Mouse (Mus musculus): ENCODE data around the gene Mindy1.

Mindy1 gene

DNA sequence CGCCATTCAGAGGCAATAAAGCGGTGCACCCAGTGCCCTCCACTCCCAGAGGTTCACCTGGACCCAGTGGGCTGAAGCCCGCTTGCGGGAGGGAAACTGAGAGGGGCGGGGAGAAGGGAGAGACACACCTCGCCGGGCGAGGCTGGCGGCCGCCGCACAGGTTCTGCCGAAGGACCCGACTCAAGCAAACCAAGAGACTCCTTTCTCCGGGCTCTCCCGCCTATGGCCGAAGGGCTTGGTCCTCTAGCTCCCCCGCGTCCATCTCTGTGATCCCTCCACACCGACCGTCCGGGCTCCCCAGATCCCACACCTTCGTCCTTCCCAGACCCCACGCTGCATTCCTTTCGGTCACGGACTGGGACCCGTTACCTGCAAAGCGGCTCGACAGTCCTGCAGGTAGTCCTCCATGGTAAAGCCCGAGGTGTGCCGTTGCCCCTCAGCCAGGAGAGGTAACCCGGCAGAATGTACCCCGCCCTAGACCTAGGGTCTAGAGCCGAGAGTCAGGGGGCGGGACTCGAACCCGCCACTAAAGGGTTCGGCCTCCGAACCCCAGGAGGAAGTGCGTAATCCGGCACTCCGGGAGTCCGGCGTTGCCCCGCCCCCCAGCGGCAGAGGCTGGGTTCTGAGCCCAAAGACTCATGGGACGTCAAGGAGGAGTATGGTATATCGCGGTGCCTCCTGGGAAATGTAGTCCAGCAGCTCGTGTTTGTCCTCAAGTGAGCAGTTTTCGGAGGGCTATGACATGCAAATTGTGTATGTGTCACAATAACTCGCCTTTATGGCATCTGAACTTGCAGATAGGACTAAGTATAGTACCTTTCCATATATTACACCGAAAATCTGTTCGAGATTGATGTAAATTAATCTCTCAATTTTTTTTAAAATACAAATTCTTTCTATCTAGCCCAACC is at the start of gene Mindy1, which contains the start of gene Prune1:
TSS of gene Mindy1 (plus strand) at position 130 of the 911 bp plus-strand sequence.
TSS of gene Prune1 (minus strand) at position 861 of the 911 bp plus-strand sequence.
- DNase-seq = peak; percentile 99

DNA sequence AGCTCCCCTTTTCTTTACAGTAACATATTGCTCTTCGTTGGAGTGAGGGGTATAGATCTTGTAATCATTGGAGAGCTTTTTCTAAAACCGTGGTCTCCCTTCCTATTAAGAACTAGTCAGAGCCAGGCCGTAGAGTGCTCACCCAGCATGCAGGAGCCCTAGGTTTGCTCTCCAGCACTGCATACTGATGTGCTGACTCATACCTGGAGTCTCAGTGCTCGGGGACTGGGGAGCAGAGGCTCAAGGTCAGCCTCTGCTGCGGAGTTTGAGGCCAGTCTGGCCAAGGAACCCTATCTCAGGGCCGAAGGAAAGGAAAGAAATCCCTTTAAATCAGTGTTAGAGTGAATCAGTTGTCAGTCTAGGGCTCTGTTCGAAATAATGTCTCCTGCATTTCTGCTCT is 48.4 kb upstream of the Mindy1 start:
- DNase-seq = no peak

DNA sequence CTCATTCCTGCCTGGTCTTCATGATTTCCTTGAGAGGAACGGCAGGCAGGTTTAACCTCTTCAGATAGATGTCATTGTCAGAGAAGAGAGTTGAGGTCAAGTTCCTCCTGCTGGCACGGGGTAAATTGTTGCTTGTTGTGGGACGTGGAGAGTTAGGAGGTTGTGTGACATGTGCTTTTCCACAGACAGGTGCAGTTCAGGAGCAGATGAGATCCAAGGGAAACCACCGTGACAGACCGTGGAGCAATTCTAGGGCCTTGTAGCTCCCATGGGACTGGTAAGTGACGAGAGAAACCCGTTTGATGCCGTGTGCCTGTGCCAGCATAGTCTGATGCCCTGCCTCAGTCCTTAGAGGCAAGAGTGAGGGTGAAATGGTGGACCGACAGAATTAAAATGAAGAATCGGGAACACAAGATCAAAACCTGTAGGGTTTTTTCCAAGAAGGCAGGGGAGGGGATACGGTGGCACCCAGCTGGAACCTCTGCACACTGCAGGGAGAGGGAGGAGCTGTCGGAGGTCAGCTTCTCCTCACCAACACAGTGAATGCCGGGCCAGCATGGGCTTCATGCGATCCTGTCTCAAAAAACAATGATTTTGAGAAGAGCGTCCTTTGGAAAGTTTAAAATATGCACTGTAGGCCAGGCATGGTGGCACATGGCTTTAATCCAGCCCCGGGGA is 47.7 kb upstream of the Mindy1 start:
- no peak for DNase-seq

GRCm38 (mm10) chr3:95235386-95236301 is 45.5 kb upstream of the Mindy1 start:
- no peak for DNase-seq

DNA sequence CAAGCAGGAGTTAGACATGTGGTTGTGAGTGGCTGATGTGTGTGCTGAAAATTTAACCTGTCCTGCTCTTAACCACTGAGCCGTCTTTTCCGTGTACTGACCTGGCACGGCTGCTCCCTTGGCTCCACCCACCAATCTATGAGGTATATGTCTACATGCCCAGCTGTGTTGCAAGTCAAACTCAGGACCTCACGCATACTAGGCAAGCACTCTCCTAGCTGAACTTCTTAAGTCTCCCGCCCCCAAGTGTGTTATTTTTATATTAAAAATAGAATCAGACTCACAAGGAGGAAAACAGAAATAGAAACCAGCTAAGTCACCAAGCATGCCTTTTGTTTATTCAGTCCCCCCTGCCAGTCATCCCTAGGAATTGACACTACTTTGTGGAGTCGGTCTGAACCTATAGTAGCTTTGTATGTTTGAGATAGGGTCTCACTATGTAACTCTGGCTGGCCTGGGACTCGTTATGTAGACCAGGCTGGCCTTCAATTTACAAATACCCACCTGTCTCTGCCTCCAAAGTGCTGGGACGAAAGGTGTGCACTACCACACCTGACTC is 43.5 kb upstream of the Mindy1 start:
- DNase-seq = no peak

DNA sequence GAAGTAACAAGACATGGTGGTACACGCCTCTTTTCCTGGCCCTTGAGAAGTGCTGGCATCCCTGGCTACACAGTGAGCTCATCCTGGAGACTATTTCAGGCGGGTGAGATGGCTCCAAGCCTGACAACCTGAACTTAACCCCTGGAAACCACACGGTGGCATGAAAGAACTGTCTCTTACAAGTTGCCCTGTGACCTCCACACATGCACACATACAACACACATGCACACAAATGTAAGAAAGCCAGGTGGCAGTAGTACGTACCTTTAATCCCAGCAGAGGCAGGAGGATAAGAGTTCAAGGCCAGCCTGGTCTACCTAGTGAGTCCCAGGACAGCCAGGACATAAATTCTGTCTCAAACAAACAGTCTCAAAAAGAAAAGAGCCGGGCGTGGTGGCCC is 42.1 kb upstream of the Mindy1 start:
- DNase-seq = no peak

GRCm38 (mm10) chr3:95239971-95240370 is 41.2 kb upstream of the Mindy1 start:
- DNase-seq = no peak

GRCm38 (mm10) chr3:95240900-95241299 is 40.2 kb upstream of the Mindy1 start:
- DNase-seq = no peak

DNA sequence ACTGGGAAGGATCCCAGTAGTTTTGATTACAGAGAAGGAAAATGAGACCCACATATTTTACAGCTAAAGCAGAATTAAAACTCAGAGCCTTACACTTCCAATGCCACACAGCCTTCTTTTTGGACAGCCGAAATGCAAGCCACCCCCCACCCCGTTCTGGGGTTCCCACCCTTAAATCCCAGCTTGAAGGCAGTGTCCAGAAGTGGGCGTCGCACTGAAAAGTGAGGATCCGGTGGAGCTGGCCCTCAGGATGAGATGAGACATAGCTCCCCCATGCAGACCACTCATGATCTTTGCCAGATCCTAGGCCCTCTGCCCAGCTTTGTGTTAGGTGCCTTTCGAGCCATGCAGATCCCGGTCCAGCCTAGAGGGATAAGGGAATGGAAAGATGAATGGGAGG is 39.6 kb upstream of the Mindy1 start, which contains the start of gene Gm128:
TSS of gene Gm128 (minus strand) at position 101 of the 400 bp plus-strand sequence.
- no peak for DNase-seq

DNA sequence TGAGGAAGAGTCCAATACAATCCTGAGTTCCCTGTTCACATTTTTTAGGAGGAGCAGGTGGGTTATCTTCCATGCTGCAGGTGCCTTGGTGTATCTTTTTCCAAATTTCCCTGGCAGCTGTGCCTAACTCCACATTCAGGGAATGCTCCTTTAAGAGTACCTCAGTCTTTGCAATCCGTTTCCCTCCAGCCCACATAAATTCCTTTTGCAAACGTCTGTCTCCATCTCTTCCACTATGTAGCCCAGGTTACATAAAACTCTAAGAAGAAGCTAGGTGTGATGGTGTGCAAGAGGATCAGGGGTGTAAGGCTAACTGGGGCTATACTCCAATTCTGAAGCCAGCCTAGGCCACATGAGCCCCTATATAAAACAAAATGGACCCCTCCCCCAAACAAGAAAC is 38.1 kb upstream of the Mindy1 start:
- DNase-seq = no peak

DNA sequence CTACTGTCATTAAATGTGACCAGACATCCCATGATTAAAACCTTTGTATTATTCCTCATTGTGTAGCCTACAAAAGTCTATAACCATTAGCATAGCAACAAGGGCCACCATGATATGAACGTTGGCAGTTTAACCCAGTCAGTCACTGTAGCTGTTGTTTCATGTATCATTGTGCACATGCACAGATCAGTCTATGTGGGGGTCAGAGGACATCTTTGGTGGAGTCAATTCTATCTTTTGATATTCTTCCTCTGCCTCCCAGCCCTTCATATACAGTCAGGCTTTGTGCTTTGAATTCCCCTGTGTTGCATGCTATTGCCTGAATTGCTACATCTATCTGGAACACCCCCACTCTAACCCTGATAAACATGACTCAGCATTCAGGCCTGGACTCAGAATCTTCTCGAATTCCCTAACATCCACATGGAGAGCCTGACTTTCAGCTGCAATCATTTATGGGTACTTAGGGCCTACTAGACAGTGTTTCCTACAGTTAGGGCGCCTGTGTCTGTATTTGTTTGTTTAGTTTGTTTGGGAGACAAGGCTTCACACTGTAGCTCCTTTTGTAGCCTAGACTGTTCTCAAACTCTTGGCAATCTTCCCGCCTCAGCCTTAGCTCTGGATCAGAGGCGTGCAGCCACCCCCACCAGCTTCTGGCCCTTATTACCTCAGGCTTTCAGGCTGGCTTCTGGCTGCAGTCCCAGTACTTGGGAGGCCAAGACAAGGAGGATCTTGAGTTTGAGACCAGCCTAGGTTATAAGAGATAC is 34.5 kb upstream of the Mindy1 start:
- peak; percentile 71 for DNase-seq

- DNase-seq = no peak
Measured at GRCm38 (mm10) chr3:95247660-95248336, 33.3 kb upstream of the Mindy1 start.

- DNase-seq = no peak
Measured at GRCm38 (mm10) chr3:95250361-95250760, 30.8 kb upstream of the Mindy1 start.

DNA sequence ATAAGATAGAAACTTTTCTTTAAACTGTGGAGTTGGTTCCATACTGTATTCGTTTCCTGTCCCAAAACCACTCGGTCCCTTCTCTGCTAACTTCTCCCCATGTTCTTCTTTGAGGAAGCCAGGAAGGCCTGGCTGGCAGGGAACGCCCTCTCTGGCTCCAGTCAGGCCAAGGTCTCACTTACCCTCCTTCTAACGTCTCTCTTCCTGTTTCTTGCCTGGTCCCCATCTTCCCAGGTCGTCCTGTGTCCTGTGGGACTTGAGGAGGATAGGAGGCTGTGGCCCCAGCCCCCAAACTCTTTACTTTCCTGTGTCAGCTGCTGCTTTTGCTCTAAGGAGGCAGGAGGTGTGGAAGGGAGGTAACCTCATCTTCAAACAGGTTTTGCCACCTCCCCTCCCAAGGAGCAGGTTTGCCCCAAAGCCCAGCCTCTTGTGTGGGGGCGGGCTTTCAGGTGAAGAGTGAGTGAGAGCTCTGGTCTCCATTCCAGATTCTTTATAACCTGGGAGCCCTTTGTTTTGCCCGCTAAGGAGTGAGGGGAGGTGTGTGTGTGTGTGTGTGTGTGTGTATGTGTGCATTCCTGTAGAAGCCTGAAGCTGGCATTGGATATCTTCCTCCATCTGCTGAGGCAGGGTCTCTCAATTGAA is 30.2 kb upstream of the Mindy1 start, which contains the start of gene Bnipl:
TSS of gene Bnipl (minus strand) at position 411 of the 642 bp plus-strand sequence.
- no peak for DNase-seq

DNA sequence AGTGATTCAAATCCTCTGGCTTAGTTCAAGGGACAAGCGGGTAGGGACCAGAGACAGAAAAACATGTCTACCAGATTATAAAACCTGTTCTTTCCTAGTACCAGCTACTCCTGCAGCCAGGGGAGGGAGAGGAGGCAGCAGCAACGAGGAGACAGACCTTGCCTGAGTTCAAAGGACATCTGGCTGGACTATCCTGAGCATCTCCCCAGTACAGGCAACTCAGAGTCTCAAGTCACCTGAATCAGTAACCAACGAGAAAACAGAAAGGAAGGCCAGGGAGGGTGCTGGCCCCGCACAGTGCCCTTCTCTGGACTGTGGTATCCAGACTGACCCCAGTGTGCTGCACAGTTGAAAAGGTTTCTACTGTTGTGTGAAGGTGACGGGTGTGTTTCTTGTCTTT is 24.2 kb upstream of the Mindy1 start:
- DNase-seq = no peak

GRCm38 (mm10) chr3:95261975-95262374 is 19.2 kb upstream of the Mindy1 start:
- no peak for DNase-seq

DNA sequence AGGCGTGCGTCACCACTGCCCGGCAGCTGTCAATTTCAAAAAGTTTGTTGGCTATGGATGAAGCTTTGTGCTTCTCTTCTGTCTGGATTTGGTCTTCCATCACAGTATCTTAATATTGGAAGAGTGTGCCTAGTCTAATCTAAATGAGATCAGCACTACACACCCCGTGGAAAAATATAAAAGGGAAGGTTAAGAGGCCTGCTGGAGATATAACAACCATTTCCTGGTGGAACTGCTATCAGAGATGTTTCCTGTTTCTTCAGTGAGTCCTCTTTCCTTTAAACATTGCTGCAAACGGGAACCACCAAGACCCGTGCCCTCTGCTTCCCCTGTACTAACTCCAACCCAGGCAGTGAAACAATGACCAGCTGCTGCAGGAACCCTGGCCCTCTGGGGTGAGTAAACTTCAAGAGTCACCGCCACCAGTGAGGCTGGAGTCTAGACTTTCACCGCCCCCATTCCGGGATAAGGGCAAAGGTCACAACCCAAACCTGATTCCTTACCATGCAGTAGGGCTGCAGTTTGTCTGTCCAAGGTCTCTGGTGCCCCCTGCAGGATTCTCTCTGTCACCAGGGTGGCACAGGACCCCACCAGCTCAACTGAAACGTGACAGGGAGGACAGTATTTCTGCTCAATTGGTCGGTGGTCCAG is 17.9 kb upstream of the Mindy1 start:
- peak; percentile 35 for DNase-seq

GRCm38 (mm10) chr3:95264724-95265123 is 16.4 kb upstream of the Mindy1 start:
- no peak for DNase-seq

- DNase-seq = no peak
Measured at GRCm38 (mm10) chr3:95266052-95266451, 15.1 kb upstream of the Mindy1 start.

DNA sequence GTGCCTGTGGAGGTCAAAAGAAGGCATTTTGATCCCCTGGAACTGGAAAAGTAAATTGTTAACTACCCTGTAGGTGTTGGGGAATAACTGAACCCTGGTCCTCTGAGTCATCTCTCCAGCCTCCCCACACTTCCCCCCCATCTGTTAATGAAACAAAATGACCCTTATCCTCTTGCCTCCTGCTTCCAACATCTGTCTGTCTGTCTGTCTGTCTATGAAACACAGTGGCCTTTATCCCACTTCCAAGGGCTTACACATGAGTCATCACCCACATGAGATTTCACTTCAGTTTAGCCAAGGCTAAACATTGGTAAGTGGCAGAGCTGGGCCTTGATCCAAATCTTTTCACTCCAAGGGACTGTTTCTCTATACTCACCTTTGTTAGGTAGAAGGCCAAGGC is 13.3 kb upstream of the Mindy1 start:
- no peak for DNase-seq

Data from right cerebral cortex, adult 18-20 months (tissue).